Mouse (Mus musculus) liver, adult 2 months (tissue): ENCODE results near the gene Ltbp2.

ENCODE experiments used
- CTCF ChIP-seq: fragments of 200-500 bp; IDR thresholded peaks from 2 replicates; pipeline ENCODE4 v1.5.1; 2011; ENCODE audit warnings: low read depth, low read length, control low read depth
- POLR2A ChIP-seq: fragments of 200-500 bp; IDR thresholded peaks from 2 replicates; pipeline ENCODE4 v1.6.1; 2011; ENCODE audit warnings: low read length, control low read depth; ENCODE audit not compliant: insufficient read depth; ENCODE audit errors: extremely low read depth

DNA sequence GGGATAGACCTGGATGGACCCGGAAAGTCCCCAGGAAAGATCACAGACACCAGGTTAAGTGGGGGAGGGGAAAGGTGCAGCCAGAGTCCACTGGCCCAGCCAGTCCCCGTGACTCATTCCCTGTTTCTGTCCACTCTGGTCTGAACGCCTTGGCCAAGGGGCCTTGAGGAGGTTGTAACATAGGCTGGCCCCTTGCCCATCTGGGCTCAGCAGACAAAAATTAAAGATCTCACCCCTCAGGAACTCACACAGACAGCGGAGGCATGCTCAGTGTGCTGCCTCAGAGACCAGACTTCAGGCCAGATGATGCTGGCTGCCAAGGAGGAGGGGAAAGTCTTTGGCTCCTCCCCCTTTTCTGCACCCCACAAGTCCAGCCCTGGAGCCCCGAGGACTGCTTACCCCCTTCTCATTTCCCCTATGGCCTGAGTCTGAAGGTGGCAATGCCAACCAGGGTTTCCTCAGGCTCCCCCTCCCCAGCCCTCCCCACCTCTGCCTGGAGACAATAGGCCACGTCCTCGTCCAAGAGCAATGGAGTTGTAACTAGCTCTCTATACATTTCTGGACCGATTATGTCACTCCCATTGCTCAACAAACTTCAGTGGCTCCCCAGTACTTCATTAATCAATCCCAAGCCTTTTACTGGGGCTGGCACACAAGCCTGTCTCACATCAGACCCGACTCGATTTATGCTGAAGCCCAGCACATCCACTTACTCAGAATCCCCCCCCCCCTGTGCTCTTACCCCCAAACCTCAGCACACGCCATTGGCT lies 9.0 kb upstream of the Ltbp2 start:
- no peak for TF ChIP-seq POLR2A
- TF ChIP-seq CTCF = no peak
